Mouse (Mus musculus) kidney, postnatal 25 days (tissue): ENCODE measurements around the gene Gm39566.

ENCODE experiments used
- DNase-seq, 2 experiments: peaks; one replicate each; pipeline ENCODE4 v3.0.0; 2021; ENCODE audit warnings: mixed read lengths in 2 of 2

Gm39566 gene

GRCm38 (mm10) chr11:69795168-69795982, 19.7 kb downstream of the Gm39566 start, which contains the start of gene Chrnb1:
Chrnb1 (minus strand) TSS chr11:69795943.
- peak; percentile 98 to 99 for DNase-seq

- DNase-seq, result no peak
Observed at GRCm38 (mm10) chr11:69793429-69793828, 21.7 kb downstream of the Gm39566 start.

GRCm38 (mm10) chr11:69791420-69791819, 23.7 kb downstream of the Gm39566 start:
- no peak for DNase-seq

- DNase-seq, result no peak
Observed at GRCm38 (mm10) chr11:69789431-69789830, 25.7 kb downstream of the Gm39566 start.

- DNase-seq, result no peak
Observed at GRCm38 (mm10) chr11:69787306-69787705, 27.8 kb downstream of the Gm39566 start.

- DNase-seq, result peak; percentile 45 to 65
Observed at GRCm38 (mm10) chr11:69784793-69785272, 30.3 kb downstream of the Gm39566 start.

- DNase-seq, result no peak
Observed at GRCm38 (mm10) chr11:69781828-69782227, 33.3 kb downstream of the Gm39566 start.

- DNase-seq, result no peak
Observed at GRCm38 (mm10) chr11:69778985-69779384, 36.1 kb downstream of the Gm39566 start.

- no peak for DNase-seq
Observed at GRCm38 (mm10) chr11:69778258-69778982, 36.7 kb downstream of the Gm39566 start.

GRCm38 (mm10) chr11:69777504-69778257, 37.4 kb downstream of the Gm39566 start:
- no peak for DNase-seq

- DNase-seq, result no peak
Observed at GRCm38 (mm10) chr11:69776488-69776887, 38.6 kb downstream of the Gm39566 start.

- peak in 1 of 2 experiments; percentile 68 for DNase-seq
Observed at GRCm38 (mm10) chr11:69775716-69776115, 39.4 kb downstream of the Gm39566 start.

- DNase-seq, result no peak
Observed at GRCm38 (mm10) chr11:69774961-69775360, 40.1 kb downstream of the Gm39566 start.

GRCm38 (mm10) chr11:69767625-69767909, 47.5 kb downstream of the Gm39566 start:
- DNase-seq, result peak in 1 of 2 experiments; percentile 57

GRCm38 (mm10) chr11:69766872-69767624, 48.0 kb downstream of the Gm39566 start:
- DNase-seq, result peak in 1 of 2 experiments; percentile 52

- DNase-seq, result peak; percentile 69 to 86
Observed at GRCm38 (mm10) chr11:69766126-69766609, 48.9 kb downstream of the Gm39566 start.

- peak; percentile 52 to 69 for DNase-seq
Observed at GRCm38 (mm10) chr11:69765221-69766125, 49.6 kb downstream of the Gm39566 start, which contains the start of gene Zbtb4. Zbtb4 (plus strand) TSS chr11:69765912.

GRCm38 (mm10) chr11:69763551-69763950, 51.5 kb downstream of the Gm39566 start:
- DNase-seq, result no peak

- no peak for DNase-seq
Observed at GRCm38 (mm10) chr11:69761868-69762267, 53.2 kb downstream of the Gm39566 start, which contains the start of gene Slc35g3. Slc35g3 (minus strand) TSS chr11:69761968.
